Mouse (Mus musculus) C2C12 (cell line): ENCODE results near the gene Slc25a4.

ENCODE experiments used
- CTCF ChIP-seq: IDR thresholded peaks from one replicate; pipeline ENCODE4 v1.5.1; 2011; ENCODE audit not compliant: control insufficient read depth, insufficient read depth, insufficient read length
- MAX ChIP-seq: IDR thresholded peaks from one replicate; pipeline ENCODE4 v1.6.1; 2011; ENCODE audit warnings: mild to moderate bottlenecking, control low read depth
- MYOD1 ChIP-seq: IDR thresholded peaks from one replicate; pipeline ENCODE4 v1.6.1; 2011; ENCODE audit warnings: low read depth; ENCODE audit not compliant: control insufficient read depth, insufficient read length
- MYOG ChIP-seq: IDR thresholded peaks from one replicate; pipeline ENCODE4 v1.6.1; 2011; ENCODE audit not compliant: control insufficient read depth, insufficient read length; ENCODE audit errors: extremely low read depth
- USF1 ChIP-seq: IDR thresholded peaks from one replicate; pipeline ENCODE4 v1.6.1; 2011; ENCODE audit warnings: low read depth, mild to moderate bottlenecking, control low read depth, moderate library complexity

GRCm38 (mm10) chr8:46202350-46202749, 8.7 kb downstream of the Slc25a4 start:
- TF ChIP-seq MAX, result no peak
- TF ChIP-seq CTCF, result no peak
- no peak for TF ChIP-seq USF1
- no peak for TF ChIP-seq MYOG
- no peak for TF ChIP-seq MYOD1
